Mouse (Mus musculus) testis, adult 2 months (tissue): ENCODE results near the gene Epas1. TPM values are rescaled to one million over a fixed set of nuclear protein-coding genes. Genes with fewer than 3 reads are reported as not detected.

Source experiments
- H3K27ac ChIP-seq: fragments of 200-500 bp; 2 replicates; pipeline ENCODE4 v1.5.1; 2012; ENCODE audit warnings: low read depth, low read length; ENCODE audit not compliant: control insufficient read depth, insufficient read depth
- H3K27me3 ChIP-seq: fragments of 200-500 bp; 2 replicates; pipeline ENCODE4 v1.6.1; 2012; ENCODE audit warnings: mild to moderate bottlenecking, low read length, moderate library complexity; ENCODE audit not compliant: control insufficient read depth, insufficient read depth
- H3K36me3 ChIP-seq: fragments of 200-500 bp; 2 replicates; pipeline ENCODE4 v1.6.1; 2012; ENCODE audit warnings: mild to moderate bottlenecking, low read length; ENCODE audit not compliant: control insufficient read depth, insufficient read depth
- H3K4me1 ChIP-seq: fragments of 200-500 bp; 2 replicates; pipeline ENCODE4 v1.6.1; 2012; ENCODE audit warnings: low read length; ENCODE audit not compliant: control insufficient read depth, insufficient read depth
- H3K4me3 ChIP-seq: fragments of 200-500 bp; 2 replicates; pipeline ENCODE4 v1.5.1; 2012; ENCODE audit warnings: low read depth, mild to moderate bottlenecking, low read length, moderate library complexity, mixed read lengths; ENCODE audit not compliant: control insufficient read depth
- CTCF ChIP-seq: fragments of 200-500 bp; IDR thresholded peaks from 2 replicates; pipeline ENCODE4 v1.5.1; 2012; ENCODE audit warnings: low read depth, mild to moderate bottlenecking, inconsistent platforms, low read length, moderate library complexity; ENCODE audit not compliant: control insufficient read depth, insufficient read depth, insufficient replicate concordance
- POLR2A ChIP-seq: fragments of 200-500 bp; IDR thresholded peaks from 2 replicates; pipeline ENCODE4 v1.6.1; 2012; ENCODE audit warnings: low read depth, mild to moderate bottlenecking, inconsistent platforms, low read length, moderate library complexity; ENCODE audit not compliant: control insufficient read depth
- polyA plus RNA-seq: library from polyadenylated mRNA; depleted of rRNA; stranded (reverse); fragments of >200 nt; gene quantifications from 2 replicates; pipeline ENCODE4 v1.2.3, GENCODE M21; 2012; rRNA removed

Gene Epas1
- 11.7 and 15.9 TPM in 2 replicates for polyA plus RNA-seq

GRCm38 (mm10) chr17:86753130-86753821, at the start of gene Epas1:
Gene Epas1, plus strand, starts transcription at chr17:86753700.
- H3K4me3 ChIP-seq: peak within 1 kb of the TSS; percentile 83
- H3K36me3 ChIP-seq: no peaks in the 10 kb centered on the region
- H3K27ac ChIP-seq: peak within 1 kb of the TSS; percentile 72
- TF ChIP-seq POLR2A: peak; percentile 70
- TF ChIP-seq CTCF: no peak
- H3K27me3 ChIP-seq: peaks cover 2% of the 10 kb centered on the region; the same call in 1 of the 2 replicates
- H3K4me1 ChIP-seq: peaks cover 21% of the 10 kb centered on the region

- H3K27me3 ChIP-seq: no peaks in the 10 kb centered on the region
- no peaks in the 10 kb centered on the region for H3K36me3 ChIP-seq
- no peak overlapping the region for H3K27ac ChIP-seq
- H3K4me1 ChIP-seq: no peaks in the 10 kb centered on the region
- H3K4me3 ChIP-seq: no peak overlapping the region
- no peak for TF ChIP-seq CTCF
Observed at GRCm38 (mm10) chr17:86705236-86705635, 48.3 kb upstream of the Epas1 start.

GRCm38 (mm10) chr17:86706467-86706866, 47.0 kb upstream of the Epas1 start:
- no peak overlapping the region for H3K4me3 ChIP-seq
- no peaks in the 10 kb centered on the region for H3K36me3 ChIP-seq
- H3K27ac ChIP-seq: no peak overlapping the region
- H3K4me1 ChIP-seq: no peaks in the 10 kb centered on the region
- TF ChIP-seq CTCF (no peak), POLR2A (no peak)
- H3K27me3 ChIP-seq: no peaks in the 10 kb centered on the region

GRCm38 (mm10) chr17:86709803-86710202, 43.7 kb upstream of the Epas1 start:
- TF ChIP-seq CTCF: no peak
- no peak for TF ChIP-seq POLR2A
- Histone ChIP-seq H3K27me3 (no peaks in the 10 kb centered on the region), H3K27ac (no peak overlapping the region), H3K36me3 (no peaks in the 10 kb centered on the region), H3K4me1 (peaks cover 2% of the 10 kb centered on the region; the same call in 1 of the 2 replicates), H3K4me3 (no peak overlapping the region)

GRCm38 (mm10) chr17:86710379-86710778, 43.1 kb upstream of the Epas1 start:
- Histone ChIP-seq H3K27me3 (no peaks in the 10 kb centered on the region), H3K4me1 (peaks cover 2% of the 10 kb centered on the region; the same call in 1 of the 2 replicates), H3K4me3 (no peak overlapping the region), H3K27ac (no peak overlapping the region), H3K36me3 (no peaks in the 10 kb centered on the region)
- TF ChIP-seq POLR2A: no peak
- no peak for TF ChIP-seq CTCF

GRCm38 (mm10) chr17:86711949-86712348, 41.6 kb upstream of the Epas1 start:
- Histone ChIP-seq H3K27ac (no peak overlapping the region), H3K36me3 (no peaks in the 10 kb centered on the region), H3K27me3 (no peaks in the 10 kb centered on the region), H3K4me3 (no peak overlapping the region), H3K4me1 (peaks cover 2% of the 10 kb centered on the region; the same call in 1 of the 2 replicates)
- TF ChIP-seq CTCF: no peak

- H3K36me3 ChIP-seq: no peaks in the 10 kb centered on the region
- TF ChIP-seq POLR2A: no peak
- TF ChIP-seq CTCF: no peak
- no peaks in the 10 kb centered on the region for H3K27me3 ChIP-seq
- no peak overlapping the region for H3K27ac ChIP-seq
- peaks cover 2% of the 10 kb centered on the region; the same call in 1 of the 2 replicates for H3K4me1 ChIP-seq
- H3K4me3 ChIP-seq: no peak overlapping the region
Observed at GRCm38 (mm10) chr17:86712601-86713000, 40.9 kb upstream of the Epas1 start.
